Mouse (Mus musculus) frontal cortex, adult 2 months (tissue): ENCODE results near the gene Mrps34. TPM values are rescaled to one million over a fixed set of nuclear protein-coding genes. Genes with fewer than 3 reads are reported as not detected.
A peak's percentile ranks its signal among the peaks of the same experiment; 100 is the strongest.

Experiments used
- DNase-seq, 2 experiments: peaks; one replicate each; pipeline ENCODE4 v3.0.0; 2022; ENCODE audit warnings: low spot score in 1 of 2; ENCODE audit errors: extremely low spot score in 1 of 2
- polyA plus RNA-seq: library from polyadenylated mRNA; depleted of rRNA; stranded (reverse); fragments of >200 nt; gene quantifications from 2 replicates; pipeline ENCODE4 v1.2.3, GENCODE M21; 2012

The Mrps34 gene
- polyA plus RNA-seq, 1 experiment = 111 TPM

GRCm38 (mm10) chr17:24878531-24878930 lies 16.4 kb upstream of the Mrps34 start:
- no peak for DNase-seq

DNA sequence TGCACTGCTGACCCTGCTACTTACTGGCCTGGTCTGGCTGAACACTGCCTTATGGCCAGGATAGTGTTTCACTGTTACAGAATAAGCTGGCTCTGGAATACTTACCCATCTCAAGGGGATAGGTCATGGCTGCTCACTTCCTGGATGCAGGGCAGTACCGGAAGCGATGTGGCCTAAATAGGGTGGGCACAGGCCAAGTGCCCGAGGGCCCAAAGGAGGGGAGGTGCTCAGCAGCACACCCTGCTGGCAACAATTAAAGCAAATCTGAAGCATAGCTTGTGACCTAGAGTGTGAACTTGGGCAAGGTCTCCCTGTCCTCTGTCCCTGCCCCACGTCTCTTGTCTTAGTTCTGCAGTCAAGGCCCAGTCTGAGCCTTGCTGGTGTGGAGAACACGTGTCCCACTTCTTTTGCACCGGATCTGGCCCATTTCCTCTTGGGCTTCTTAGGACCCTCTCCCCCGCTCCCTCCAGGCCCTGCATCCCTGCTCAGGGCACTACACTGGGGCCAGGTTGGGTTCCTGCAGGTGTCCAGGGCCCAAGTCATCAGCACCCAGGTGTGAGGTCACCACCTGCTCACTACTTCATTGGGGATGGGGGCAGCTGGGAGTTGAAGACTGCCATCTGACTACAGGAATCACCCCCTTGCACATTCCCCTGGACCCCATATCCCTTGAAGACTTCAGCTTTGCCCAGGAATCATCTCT lies 13.0 kb upstream of the Mrps34 start:
- DNase-seq = no peak

DNA sequence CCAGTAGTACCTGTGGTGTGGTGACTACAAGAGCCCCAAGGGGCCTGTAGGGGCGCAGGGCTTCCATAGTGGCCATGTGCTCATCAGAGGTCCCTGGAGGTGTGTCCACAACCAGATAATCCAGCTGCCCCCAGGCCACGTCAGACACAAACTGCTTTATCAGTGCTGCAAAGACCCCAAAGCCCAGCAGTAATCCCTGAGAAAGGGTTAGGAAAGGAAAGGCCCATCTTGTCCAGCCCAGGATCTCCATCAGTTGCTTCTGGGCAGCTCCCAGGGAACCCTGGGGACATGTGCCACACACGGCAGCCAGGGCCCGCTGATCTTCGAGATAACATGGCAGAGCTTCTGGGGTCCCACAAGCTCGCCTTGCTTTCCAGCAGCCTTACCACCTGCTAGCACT lies 10.5 kb upstream of the Mrps34 start:
- no peak for DNase-seq

- no peak for DNase-seq
Observed at GRCm38 (mm10) chr17:24885356-24886133, 9.4 kb upstream of the Mrps34 start.

GRCm38 (mm10) chr17:24886134-24886931 lies 8.6 kb upstream of the Mrps34 start, which contains the start of the genes Nubp2 and Spsb3:
Gene Nubp2, minus strand, starts transcription at chr17:24886349.
Gene Spsb3, plus strand, starts transcription at chr17:24886643.
- DNase-seq = peak; percentile 100

GRCm38 (mm10) chr17:24886932-24887271 lies 8.0 kb upstream of the Mrps34 start:
- DNase-seq = peak in 1 of 2 experiments; percentile 37

GRCm38 (mm10) chr17:24887291-24888080 lies 7.4 kb upstream of the Mrps34 start:
- DNase-seq = no peak

DNA sequence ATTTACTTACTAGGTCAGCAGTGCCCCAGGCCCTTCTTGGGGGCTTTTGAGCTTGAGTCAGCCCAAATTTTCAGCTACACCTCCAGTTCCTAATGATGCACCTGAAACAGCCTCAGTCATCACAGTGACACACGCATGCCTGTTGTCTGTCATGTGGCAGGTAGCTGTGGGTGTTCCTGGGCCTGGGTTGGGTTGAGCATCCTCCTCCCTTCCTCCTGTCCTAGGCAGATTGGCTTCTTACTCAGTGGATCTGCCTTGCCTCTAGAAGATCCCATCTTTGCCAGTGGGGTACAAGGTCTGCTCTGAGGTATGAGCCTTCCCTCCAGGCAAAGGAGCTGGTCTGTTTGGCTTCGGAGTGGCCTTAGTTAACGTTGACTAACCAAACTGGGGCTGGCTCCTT lies 6.1 kb upstream of the Mrps34 start:
- DNase-seq = no peak

- DNase-seq = no peak
Observed at GRCm38 (mm10) chr17:24890151-24891092, 4.5 kb upstream of the Mrps34 start.

DNA sequence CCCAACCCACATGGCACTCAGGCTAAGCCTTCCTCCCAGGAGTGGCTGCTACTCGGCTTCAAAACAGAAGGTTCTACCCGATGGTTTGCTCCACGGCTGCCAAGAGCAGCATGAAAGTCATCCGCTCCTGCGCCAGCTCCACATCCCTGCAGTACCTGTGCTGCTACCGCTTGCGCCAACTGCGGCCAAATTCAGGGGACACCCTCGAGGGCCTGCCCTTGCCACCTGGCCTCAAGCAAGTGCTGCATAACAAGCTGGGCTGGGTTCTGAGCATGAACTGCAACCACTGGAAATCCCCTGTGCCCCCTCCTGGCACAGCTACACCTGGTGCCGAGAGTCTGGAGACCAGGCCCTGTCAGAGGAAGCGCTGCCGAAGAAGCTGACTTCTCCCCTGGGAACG lies 3.6 kb upstream of the Mrps34 start:
- no peak for DNase-seq

DNA sequence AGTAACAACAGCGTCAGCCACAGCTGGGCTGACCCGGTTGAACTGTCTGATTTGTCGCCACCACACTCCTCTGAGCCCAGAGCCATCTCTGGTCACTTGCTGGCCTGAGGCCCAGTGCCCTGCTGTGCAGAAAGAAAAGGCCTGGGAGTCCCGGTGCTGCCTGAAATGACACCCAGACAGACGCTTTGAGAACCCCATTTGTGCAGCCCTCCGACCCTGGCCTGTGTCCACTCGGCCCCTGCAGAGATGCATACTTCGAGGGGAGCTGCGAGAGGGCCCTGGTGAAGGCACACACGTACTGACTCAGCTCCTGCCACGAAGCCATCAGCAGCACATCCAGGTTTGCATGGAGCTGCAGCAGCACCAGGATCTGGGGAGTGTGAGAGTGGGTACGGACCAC lies 2.1 kb upstream of the Mrps34 start:
- DNase-seq = no peak

- no peak for DNase-seq
Observed at GRCm38 (mm10) chr17:24893276-24893675, 1.6 kb upstream of the Mrps34 start.

GRCm38 (mm10) chr17:24894061-24894994 lies 588 bp upstream of the Mrps34 start:
- DNase-seq = no peak

DNA sequence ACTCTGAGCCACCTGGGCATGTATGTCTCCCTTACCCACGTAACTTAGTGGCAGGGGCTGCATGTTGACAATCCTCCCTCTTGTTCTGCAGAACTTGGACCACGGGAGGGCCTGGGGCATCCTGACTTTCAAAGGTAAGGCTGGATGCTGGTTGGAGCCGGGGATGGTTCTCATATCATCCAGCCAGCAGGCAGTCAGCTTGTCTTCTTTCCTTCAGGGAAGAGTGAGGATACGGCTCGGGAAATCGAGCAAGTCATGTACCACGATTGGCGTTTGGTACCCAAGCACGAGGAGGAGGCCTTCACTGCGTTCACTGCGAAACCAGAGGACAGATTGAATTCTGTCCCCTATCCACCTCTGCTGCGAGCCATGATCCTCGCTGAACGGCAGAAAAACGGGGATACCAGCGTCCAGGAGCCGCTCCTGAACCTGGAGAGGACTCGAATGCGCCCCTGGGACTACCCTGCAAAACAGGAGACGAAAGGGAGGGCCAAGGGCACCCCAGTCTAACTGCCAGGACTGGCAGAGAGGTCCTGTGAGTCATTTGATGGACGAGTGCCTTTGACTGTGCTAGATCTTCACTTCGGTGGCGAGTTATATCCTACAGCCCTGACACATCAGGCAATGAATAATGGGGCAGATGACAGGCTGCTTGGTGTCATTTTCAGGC lies 790 bp downstream of the Mrps34 start:
- no peak for DNase-seq

DNA sequence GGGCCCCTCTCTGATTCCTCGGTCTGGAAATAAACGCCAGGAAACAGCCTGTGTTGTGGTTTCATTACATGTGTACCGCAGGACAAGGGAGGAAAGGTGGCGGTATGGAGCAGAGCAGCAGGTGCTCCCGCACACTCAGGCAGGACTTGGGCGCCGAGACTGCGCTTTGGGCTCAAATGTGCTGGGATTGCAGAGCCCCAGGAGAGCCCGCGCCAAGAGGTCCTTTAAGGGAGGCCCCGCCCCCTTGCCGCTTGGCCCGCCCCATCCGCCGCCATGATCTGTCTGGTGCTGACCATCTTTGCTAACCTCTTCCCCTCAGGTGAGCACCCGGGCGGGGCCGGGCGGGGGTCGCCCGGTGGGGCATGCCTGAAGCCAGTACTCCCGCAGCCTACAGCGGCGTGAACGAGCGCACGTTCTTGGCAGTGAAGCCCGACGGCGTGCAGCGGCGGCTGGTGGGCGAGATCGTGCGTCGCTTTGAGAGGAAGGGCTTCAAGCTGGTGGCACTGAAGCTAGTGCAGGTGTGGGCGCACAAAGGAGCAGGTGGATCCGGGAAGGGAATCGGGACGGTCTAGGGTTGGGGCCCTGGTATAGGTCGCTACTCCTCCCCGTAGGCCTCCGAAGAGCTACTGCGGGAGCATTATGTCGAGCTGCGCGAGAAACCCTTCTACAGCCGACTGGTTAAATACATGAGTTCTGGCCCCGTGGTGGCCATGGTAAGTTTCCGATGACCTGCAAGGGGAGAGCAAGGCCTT lies 1.5 kb downstream of the Mrps34 start, which contains the start of gene Nme3:
Gene Nme3, plus strand, starts transcription at position 260 of the 752 bp plus-strand sequence.
- peak in 1 of 2 experiments; percentile 73 for DNase-seq

DNA sequence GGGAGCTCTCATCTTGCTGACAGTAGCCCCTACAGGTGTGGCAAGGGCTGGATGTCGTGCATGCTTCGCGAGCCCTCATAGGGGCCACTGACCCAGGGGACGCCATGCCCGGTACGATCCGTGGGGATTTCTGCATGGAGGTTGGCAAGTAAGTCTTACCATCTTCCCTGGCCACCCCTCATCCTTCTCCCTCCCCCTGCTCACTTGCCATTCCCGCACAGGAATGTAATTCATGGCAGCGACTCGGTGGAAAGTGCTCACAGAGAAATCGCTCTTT lies 2.0 kb downstream of the Mrps34 start:
- DNase-seq = peak in 1 of 2 experiments; percentile 32

DNA sequence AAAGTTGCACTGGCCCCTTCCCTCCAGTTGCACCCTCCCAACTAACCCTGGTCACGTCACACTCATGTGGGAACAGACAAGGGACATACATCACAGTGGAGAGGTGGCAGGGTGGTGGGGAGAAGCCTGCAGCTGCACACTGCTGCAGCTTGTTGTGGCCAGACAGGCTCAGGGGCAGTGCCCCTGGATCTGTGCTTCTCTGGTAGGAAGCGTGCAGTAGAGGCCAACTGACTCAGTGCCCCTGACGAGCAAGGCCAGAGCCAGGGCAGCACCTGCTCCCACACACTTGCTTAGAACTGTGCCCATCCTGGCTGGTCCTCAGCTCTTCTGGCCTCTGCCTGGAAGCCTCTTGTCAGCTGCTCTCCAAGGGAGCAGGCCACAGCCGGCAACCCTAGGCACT lies 2.7 kb downstream of the Mrps34 start:
- no peak for DNase-seq
